Mouse (Mus musculus) adrenal gland, adult 2 months (tissue): ENCODE data around the gene Olfr205. TPM values are rescaled to one million over a fixed set of nuclear protein-coding genes. Genes with fewer than 3 reads are reported as not detected.
"Not testable (repeated sequence)": the region's sequence is repeated elsewhere in the genome, so short reads cannot be mapped to it uniquely, and the experiment has no call there.

ENCODE experiments used
- DNase-seq: peaks from one replicate; pipeline ENCODE4 v3.0.0; 2021
- long read RNA-seq: library from polyadenylated mRNA; stranded (forward); transcript quantifications from one replicate; pipeline ENCODE4 v2.0.0, GENCODE M21; 2021
- polyA plus RNA-seq: library from polyadenylated mRNA; depleted of rRNA; stranded (reverse); fragments of >200 nt; gene quantifications from 2 replicates; pipeline ENCODE4 v1.2.3, GENCODE M21; 2012; rRNA removed
- total RNA-seq, 2 experiments: library from RNA; stranded (reverse); gene quantifications; 2 replicates each; pipeline ENCODE4 v1.2.3; 2021

The Olfr205 gene
- total RNA-seq = not detected
- polyA plus RNA-seq = not detected in 2 replicates
- long read RNA-seq = 0 reads

DNA sequence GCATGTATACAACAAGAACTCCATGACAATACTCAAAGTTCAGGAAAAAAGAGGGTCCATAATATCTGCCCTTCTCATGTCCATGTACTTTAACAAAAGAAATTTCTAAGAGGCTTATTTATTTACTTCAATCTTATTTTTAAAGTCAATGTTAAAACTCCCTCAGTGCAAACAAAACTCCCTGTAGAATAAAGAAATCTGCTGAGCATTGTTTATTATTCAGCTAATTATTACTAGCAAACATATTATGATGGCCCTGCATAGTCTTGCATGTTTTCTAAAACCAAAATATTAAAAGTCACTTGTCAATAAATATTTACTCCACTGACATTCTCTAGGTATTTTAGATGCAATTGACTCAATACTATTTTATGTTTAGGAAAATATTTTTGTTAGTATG, at the start of gene Olfr205:
TSS of gene Olfr205 (minus strand) at position 101 of the 400 bp plus-strand sequence.
- no peak for DNase-seq

DNA sequence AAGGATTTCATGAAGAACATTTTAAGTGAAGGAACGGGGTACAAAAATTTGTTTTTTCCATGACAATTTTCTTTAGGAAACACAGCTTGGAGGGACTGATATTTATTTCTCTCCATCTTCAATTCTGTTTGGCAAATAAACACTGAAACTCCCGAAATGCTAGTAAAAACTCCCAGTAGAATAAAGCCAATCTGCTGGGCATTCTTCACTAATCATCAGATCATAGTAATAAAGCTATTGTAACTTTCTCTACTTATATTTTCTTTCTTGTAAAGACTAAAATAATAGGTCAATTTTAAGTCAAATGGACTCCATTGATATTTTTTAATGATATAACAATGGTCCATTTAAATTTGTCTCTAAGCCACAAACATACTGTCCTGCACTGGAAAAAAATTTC, 33.0 kb upstream of the Olfr205 start, which contains the start of gene Olfr209:
TSS of gene Olfr209 (minus strand) at position 101 of the 400 bp plus-strand sequence.
- DNase-seq = no peak

DNA sequence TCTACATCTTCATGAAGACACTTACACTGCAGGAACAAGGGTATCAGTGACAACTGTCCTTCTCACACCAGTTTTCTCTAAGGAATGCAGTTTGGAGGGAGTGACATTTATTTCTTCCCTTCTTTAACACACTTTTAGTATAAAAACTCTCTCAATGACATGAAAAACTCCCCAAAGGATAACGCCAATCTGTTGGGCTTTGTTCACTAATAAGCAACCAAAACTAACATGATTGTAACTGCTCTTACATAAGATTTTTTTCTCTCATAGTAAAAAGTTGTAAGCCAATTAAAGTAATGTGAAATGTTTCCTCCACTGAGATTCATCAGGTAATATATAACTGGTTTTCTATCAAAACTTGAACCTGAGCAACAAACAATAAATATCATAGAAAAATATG, 18.2 kb upstream of the Olfr205 start, which contains the start of gene Olfr206:
TSS of gene Olfr206 (minus strand) at position 101 of the 400 bp plus-strand sequence.
- no peak for DNase-seq

DNA sequence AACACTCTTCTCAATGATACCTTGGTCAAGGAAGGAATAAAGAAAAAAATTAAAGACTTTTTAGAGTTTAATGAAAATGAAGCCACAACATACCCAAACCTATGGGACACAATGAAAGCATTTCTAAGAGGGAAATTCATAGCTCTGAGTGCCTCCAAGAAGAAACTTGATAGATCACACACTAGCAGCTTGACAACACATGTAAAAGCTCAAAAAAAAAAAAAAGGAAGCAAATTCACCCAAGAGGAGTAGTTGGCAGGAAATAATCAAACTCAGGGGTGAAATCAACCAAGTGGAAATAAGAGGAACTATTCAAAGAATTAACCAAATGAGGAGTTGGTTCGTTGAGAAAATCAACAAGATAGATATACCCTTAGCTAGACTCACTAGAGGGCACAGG, 7.7 kb downstream of the Olfr205 start:
- not testable (repeated sequence) for DNase-seq

DNA sequence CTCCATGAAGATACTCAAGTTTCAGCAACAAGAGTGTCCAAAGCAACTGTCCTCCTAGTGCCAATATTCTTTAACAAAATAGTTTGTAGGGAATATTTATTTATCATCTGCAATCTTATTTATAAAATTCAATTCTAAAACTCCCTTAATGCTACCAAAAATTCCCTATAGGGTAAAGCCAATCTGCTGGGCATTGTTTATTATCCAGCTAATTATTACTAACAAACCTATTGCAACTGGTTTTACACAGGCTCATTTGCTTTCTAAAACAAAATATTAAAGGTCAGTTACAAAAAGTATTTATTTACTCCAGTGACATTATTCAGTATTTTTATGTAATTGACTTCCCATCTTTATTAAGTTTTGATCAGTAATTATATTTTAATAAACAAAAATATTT, 12.8 kb downstream of the Olfr205 start, which contains the start of gene Olfr204:
TSS of gene Olfr204 (minus strand) at position 101 of the 400 bp plus-strand sequence.
- no peak for DNase-seq

DNA sequence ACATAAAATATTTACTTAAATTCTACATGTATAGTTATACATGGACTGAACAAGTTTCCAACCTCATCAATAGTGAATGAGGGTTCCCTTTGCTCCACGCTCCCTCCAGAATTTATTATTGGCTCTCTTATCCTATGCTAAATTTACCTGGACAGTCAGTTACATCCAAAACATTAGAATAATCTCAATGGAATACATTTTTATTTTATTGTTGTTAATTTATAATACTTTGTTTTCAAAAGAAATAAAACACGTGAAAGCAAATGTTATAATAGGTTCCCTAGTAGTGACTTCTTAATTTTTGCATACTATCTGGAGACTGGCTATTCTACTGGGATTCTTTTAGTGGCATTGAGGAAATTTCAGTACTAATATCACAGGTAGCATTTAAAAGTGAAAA, 32.4 kb downstream of the Olfr205 start, which contains the start of gene Olfr203:
TSS of gene Olfr203 (plus strand) at position 301 of the 400 bp plus-strand sequence.
- DNase-seq = no peak

- DNase-seq = not testable (repeated sequence)
Observed at GRCm38 (mm10) chr16:59287576-59287975, 43.4 kb downstream of the Olfr205 start.

DNA sequence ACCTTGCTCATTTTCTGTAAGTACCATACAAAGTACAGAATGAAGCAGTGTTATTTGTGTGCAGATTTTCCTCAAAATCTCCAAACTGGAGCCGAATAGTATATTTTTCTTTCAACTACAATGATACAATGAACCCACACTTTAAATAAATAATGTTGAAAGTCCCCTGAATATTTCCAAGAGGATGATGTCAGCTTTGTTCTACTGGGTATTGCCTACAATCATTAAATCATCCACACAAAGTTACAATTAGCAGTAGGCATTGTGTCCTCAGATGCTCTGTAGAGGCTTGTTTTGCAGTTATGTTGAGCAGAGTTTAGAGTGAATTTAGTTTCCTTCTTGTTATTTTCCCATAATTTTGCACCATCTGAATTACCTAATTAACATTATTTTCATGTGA, 44.2 kb downstream of the Olfr205 start, which contains the start of gene Olfr202:
TSS of gene Olfr202 (minus strand) at position 101 of the 400 bp plus-strand sequence.
- no peak for DNase-seq

DNA sequence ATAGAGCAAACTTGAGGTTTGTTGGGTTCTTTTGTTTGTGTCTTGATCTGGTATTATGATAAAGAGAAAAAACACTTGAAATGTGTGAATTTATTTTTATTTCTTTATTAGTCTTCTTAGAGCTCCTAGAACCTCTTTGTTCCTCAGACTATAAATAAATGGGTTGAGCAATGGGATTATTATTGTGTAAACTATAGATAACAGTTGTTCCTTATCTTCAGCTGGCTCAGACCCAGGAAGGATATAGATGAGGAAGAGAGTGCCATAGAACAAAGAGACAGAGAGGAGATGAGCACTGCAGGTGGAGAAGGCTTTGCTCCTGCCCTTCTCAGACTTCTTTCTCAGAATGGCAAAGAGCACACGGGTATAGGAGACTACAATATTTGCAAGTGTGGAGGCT, 47.5 kb downstream of the Olfr205 start:
- DNase-seq = no peak

- DNase-seq = no peak
Observed at GRCm38 (mm10) chr16:59280542-59280941, 50.4 kb downstream of the Olfr205 start.

Other genes starting within 250 kb of the Olfr205 start
- not detected for gene Olfr191, start 241.3 kb downstream of the Olfr205 start, total RNA-seq
- not detected in 2 replicates for gene Olfr191, start 241.3 kb downstream of the Olfr205 start, polyA plus RNA-seq
- not detected for gene Olfr193, start 219.3 kb downstream of the Olfr205 start, total RNA-seq
- gene Olfr193, start 219.3 kb downstream of the Olfr205 start, polyA plus RNA-seq = not detected in 2 replicates
- gene Olfr194, start 210.1 kb downstream of the Olfr205 start, total RNA-seq = not detected
- gene Olfr194, start 210.1 kb downstream of the Olfr205 start, polyA plus RNA-seq = not detected in 2 replicates
- gene Olfr195, start 184.1 kb downstream of the Olfr205 start, total RNA-seq = not detected
- not detected in 2 replicates for gene Olfr195, start 184.1 kb downstream of the Olfr205 start, polyA plus RNA-seq
- not detected for gene Olfr196, start 160.7 kb downstream of the Olfr205 start, total RNA-seq
- gene Olfr196, start 160.7 kb downstream of the Olfr205 start, polyA plus RNA-seq = not detected in 2 replicates
- not detected for gene Olfr198, start 127.6 kb downstream of the Olfr205 start, total RNA-seq
- not detected in 2 replicates for gene Olfr198, start 127.6 kb downstream of the Olfr205 start, polyA plus RNA-seq
- not detected for gene Olfr199, start 111.4 kb downstream of the Olfr205 start, total RNA-seq
- gene Olfr199, start 111.4 kb downstream of the Olfr205 start, polyA plus RNA-seq = not detected in 2 replicates
- gene Olfr201, start 58.5 kb downstream of the Olfr205 start, total RNA-seq = not detected
- not detected in 2 replicates for gene Olfr201, start 58.5 kb downstream of the Olfr205 start, polyA plus RNA-seq
- gene Olfr202, start 44.3 kb downstream of the Olfr205 start, total RNA-seq = not detected
- gene Olfr202, start 44.3 kb downstream of the Olfr205 start, polyA plus RNA-seq = not detected in 2 replicates
- not detected for gene Olfr203, start 32.3 kb downstream of the Olfr205 start, total RNA-seq
- not detected in 2 replicates for gene Olfr203, start 32.3 kb downstream of the Olfr205 start, polyA plus RNA-seq
- not detected for gene Olfr204, start 12.9 kb downstream of the Olfr205 start, total RNA-seq
- gene Olfr204, start 12.9 kb downstream of the Olfr205 start, polyA plus RNA-seq = not detected in 2 replicates
- gene Olfr206, start 18.1 kb upstream of the Olfr205 start, total RNA-seq = not detected
- not detected in 2 replicates for gene Olfr206, start 18.1 kb upstream of the Olfr205 start, polyA plus RNA-seq
- gene Olfr209, start 32.9 kb upstream of the Olfr205 start, total RNA-seq = not detected
- not detected in 2 replicates for gene Olfr209, start 32.9 kb upstream of the Olfr205 start, polyA plus RNA-seq
- gene Gabrr3, start 76.2 kb upstream of the Olfr205 start, total RNA-seq = not detected
- gene Gabrr3, start 76.2 kb upstream of the Olfr205 start, polyA plus RNA-seq = not detected in 2 replicates
- gene Riox2, start 140.6 kb upstream of the Olfr205 start, total RNA-seq = 10 to 100 TPM; 18.9 to 24.9 TPM
- 2.3 and 4.5 TPM in 2 replicates for gene Riox2, start 140.6 kb upstream of the Olfr205 start, polyA plus RNA-seq